Comparison of ENCODE assay signal across 20 mouse cellular contexts in genomic region chr9:56392857-56393256, GRCm38 (mm10).
"Had no signal": no experiment of that assay in that cellular context is flagged by ENCODE, and none has a peak within 500 bp of the region (broad histone marks: within the 10 kb centered on the region; RNA-seq: fewer than 3 reads in every experiment).

No protein-coding gene starts in this region.

- H3K27ac ChIP-seq: kidney, postnatal 0 days; layer of hippocampus, adult 2 months; limb, embryonic 10.5 days; limb, embryonic 13.5 days; liver, embryonic 12.5 days; liver, embryonic 15.5 days; lung, embryonic 15.5 days; midbrain, embryonic 10.5 days; midbrain, embryonic 13.5 days; neural tube, embryonic 13.5 days had no signal

- DNase-seq: layer of hippocampus, adult 9-11 months; liver; lung, adult 18-20 months; lung, postnatal 10 days; lung, postnatal 36 days; thymus, adult 2 months; thymus, postnatal 14 days; thymus, postnatal 4 days had no signal

- H3K27me3 ChIP-seq: limb, embryonic 13.5 days; liver, embryonic 12.5 days; liver, embryonic 15.5 days; lung, embryonic 15.5 days; megakaryocyte, embryonic 14.5 days; midbrain, embryonic 13.5 days; neural tube, embryonic 13.5 days had no signal

- H3K4me1 ChIP-seq: limb, embryonic 10.5 days; limb, embryonic 13.5 days; liver, embryonic 12.5 days; liver, embryonic 15.5 days; midbrain, embryonic 13.5 days; neural tube, embryonic 13.5 days had no signal

- H3K9ac ChIP-seq: limb, embryonic 13.5 days; liver, embryonic 12.5 days; liver, embryonic 15.5 days; lung, embryonic 15.5 days; midbrain, embryonic 13.5 days; neural tube, embryonic 13.5 days had no signal

- H3K4me3 ChIP-seq: layer of hippocampus, adult 2 months; limb, embryonic 10.5 days; limb, embryonic 13.5 days; liver, embryonic 12.5 days; liver, embryonic 15.5 days; lung, embryonic 15.5 days; megakaryocyte, embryonic 14.5 days; midbrain, embryonic 10.5 days; midbrain, embryonic 13.5 days; myocyte; neural tube, embryonic 13.5 days had no signal

- H3K9me3 ChIP-seq: limb, embryonic 10.5 days; limb, embryonic 13.5 days; liver, embryonic 12.5 days; liver, embryonic 15.5 days; lung, embryonic 15.5 days; megakaryocyte, embryonic 14.5 days; midbrain, embryonic 10.5 days; midbrain, embryonic 13.5 days; neural tube, embryonic 13.5 days had no signal

- H3K4me2 ChIP-seq: limb, embryonic 13.5 days; liver, embryonic 12.5 days; liver, embryonic 15.5 days; lung, embryonic 15.5 days; midbrain, embryonic 13.5 days; neural tube, embryonic 13.5 days had no signal

- H3K36me3 ChIP-seq: limb, embryonic 10.5 days; limb, embryonic 13.5 days; liver, embryonic 12.5 days; liver, embryonic 15.5 days; lung, embryonic 15.5 days; midbrain, embryonic 10.5 days; midbrain, embryonic 13.5 days; neural tube, embryonic 13.5 days had no signal
